Mouse (Mus musculus) bone marrow macrophage, adult 2 months (primary cell): ENCODE data around the gene Tmbim1. TPM values are rescaled to one million over a fixed set of nuclear protein-coding genes. Genes with fewer than 3 reads are reported as not detected.
A peak's percentile ranks its signal among the peaks of the same experiment; 100 is the strongest.
"Not testable (repeated sequence)": the region's sequence is repeated elsewhere in the genome, so short reads cannot be mapped to it uniquely, and the experiment has no call there.

Experiments
- H3K27ac ChIP-seq: 2 replicates; pipeline ENCODE4 v1.5.1; 2012; ENCODE audit warnings: low read depth, low read length; ENCODE audit not compliant: insufficient read depth
- H3K4me1 ChIP-seq: 2 replicates; pipeline ENCODE4 v1.6.1; 2012; ENCODE audit warnings: low read length; ENCODE audit not compliant: control insufficient read depth, insufficient read depth
- H3K4me3 ChIP-seq: 2 replicates; pipeline ENCODE4 v1.5.1; 2012; ENCODE audit warnings: mild to moderate bottlenecking, low read length, moderate library complexity; ENCODE audit not compliant: insufficient read depth
- CTCF ChIP-seq: IDR thresholded peaks from 2 replicates; pipeline ENCODE4 v1.5.1; 2012; ENCODE audit warnings: low read depth, mild to moderate bottlenecking, low read length, moderate library complexity
- POLR2A ChIP-seq: IDR thresholded peaks from 2 replicates; pipeline ENCODE4 v1.6.1; 2012; ENCODE audit warnings: mild to moderate bottlenecking, low read depth, low read length, borderline replicate concordance
- polyA plus RNA-seq: library from polyadenylated mRNA; stranded (reverse); fragments of >200 nt; gene quantifications from 2 replicates; pipeline ENCODE4 v1.2.4, GENCODE M21; 2012; ENCODE audit not compliant: missing spikeins, insufficient read depth, insufficient read length

The Tmbim1 gene
- polyA plus RNA-seq, 1 experiment = 73.6 TPM

GRCm38 (mm10) chr1:74329899-74330431, 24.5 kb upstream of the Tmbim1 start:
- H3K4me1 ChIP-seq = peaks cover 26% of the 10 kb centered on the region
- H3K27ac ChIP-seq = no peak overlapping the region
- no peak overlapping the region for H3K4me3 ChIP-seq
- TF ChIP-seq POLR2A (no peak), CTCF (no peak)

DNA sequence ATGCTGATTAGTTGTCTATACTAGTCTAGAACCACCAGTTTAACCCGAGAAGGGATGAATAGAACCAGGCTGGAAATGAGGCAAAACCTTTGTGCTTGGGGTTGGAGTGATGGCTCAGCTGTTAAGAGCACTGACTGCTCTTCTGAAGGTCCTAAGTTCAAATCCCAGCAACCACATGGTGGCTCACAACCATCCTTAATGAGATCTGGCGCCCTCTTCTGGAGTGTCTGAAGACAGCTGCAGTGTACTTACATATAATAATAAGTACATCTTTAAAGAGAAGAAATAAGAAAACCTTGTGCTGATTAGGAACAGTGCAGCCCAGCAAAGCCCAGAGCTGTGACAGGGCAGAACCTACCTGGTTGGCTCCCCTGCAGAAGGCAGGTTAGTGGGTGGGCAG, 21.5 kb upstream of the Tmbim1 start:
- H3K27ac ChIP-seq, H3K4me3 ChIP-seq: not testable (repeated sequence)
- H3K4me1 ChIP-seq = peaks cover 20% of the 10 kb centered on the region
- TF ChIP-seq CTCF = 0 out of 2 replicates have a peak, but pooled peaks have one; percentile 20

GRCm38 (mm10) chr1:74321396-74321795, 16.0 kb upstream of the Tmbim1 start:
- TF ChIP-seq POLR2A (no peak), CTCF (no peak)
- Histone ChIP-seq H3K27ac (no peak overlapping the region), H3K4me1 (peaks cover 5% of the 10 kb centered on the region), H3K4me3 (no peak overlapping the region)

DNA sequence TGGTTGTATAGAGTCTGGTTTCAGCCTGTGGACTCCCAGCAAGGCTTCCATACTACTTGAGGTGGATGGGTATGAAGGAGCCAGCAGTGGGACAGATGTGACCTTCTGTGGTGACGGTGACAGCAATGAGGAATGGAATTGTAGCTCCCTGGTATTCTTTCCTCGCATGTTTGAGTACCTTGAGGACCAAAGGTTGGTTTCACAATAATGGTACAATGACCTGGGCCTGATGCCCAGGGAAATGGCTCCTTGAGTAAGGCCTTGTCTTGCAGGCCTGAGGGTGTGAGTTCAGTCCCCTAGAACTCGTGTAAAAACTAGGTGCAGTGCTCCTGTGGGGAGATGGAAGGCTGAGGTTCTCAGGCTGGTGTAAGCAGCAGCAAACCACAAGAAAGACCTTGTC, 13.3 kb upstream of the Tmbim1 start:
- no peak overlapping the region for H3K4me3 ChIP-seq
- H3K4me1 ChIP-seq = peaks cover 5% of the 10 kb centered on the region
- no peak overlapping the region for H3K27ac ChIP-seq
- TF ChIP-seq POLR2A (no peak), CTCF (no peak)

GRCm38 (mm10) chr1:74316114-74316827, 10.8 kb upstream of the Tmbim1 start:
- H3K4me3 ChIP-seq = no peak overlapping the region
- no peaks in the 10 kb centered on the region for H3K4me1 ChIP-seq
- TF ChIP-seq POLR2A (no peak), CTCF (no peak)
- H3K27ac ChIP-seq = no peak overlapping the region

- no peak overlapping the region for H3K4me3 ChIP-seq
- TF ChIP-seq CTCF = no peak
- TF ChIP-seq POLR2A = no peak
- no peaks in the 10 kb centered on the region for H3K4me1 ChIP-seq
- H3K27ac ChIP-seq = no peak overlapping the region
These were observed 9.4 kb upstream of the Tmbim1 start for GRCm38 (mm10) chr1:74314796-74315195.

GRCm38 (mm10) chr1:74313049-74313692, 7.7 kb upstream of the Tmbim1 start:
- Histone ChIP-seq H3K27ac (no peak overlapping the region), H3K4me1 (peaks cover 7% of the 10 kb centered on the region), H3K4me3 (no peak overlapping the region)
- TF ChIP-seq POLR2A (no peak), CTCF (no peak)

DNA sequence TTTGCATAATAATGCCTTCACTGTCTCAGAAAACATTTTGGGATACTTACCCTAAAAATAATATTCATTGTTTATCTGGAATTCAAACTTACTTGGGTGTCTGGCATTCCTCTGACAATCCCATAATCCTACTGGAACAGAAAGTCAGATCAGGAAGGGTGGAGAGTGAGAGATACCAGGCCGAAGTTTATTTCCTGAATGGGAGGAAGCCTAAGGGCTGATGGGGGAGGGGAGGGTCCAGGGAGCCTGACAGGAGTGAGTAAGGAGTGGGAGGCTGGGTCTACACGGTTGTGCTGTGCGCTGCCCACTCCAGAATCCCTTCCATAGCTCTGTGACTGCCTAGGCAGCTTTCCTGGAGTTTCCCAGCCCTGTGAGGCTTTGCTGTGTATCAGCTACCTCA, 4.3 kb upstream of the Tmbim1 start:
- no peak for TF ChIP-seq POLR2A
- no peak for TF ChIP-seq CTCF
- H3K4me3 ChIP-seq = no peak overlapping the region
- no peak overlapping the region for H3K27ac ChIP-seq
- H3K4me1 ChIP-seq = peaks cover 21% of the 10 kb centered on the region

DNA sequence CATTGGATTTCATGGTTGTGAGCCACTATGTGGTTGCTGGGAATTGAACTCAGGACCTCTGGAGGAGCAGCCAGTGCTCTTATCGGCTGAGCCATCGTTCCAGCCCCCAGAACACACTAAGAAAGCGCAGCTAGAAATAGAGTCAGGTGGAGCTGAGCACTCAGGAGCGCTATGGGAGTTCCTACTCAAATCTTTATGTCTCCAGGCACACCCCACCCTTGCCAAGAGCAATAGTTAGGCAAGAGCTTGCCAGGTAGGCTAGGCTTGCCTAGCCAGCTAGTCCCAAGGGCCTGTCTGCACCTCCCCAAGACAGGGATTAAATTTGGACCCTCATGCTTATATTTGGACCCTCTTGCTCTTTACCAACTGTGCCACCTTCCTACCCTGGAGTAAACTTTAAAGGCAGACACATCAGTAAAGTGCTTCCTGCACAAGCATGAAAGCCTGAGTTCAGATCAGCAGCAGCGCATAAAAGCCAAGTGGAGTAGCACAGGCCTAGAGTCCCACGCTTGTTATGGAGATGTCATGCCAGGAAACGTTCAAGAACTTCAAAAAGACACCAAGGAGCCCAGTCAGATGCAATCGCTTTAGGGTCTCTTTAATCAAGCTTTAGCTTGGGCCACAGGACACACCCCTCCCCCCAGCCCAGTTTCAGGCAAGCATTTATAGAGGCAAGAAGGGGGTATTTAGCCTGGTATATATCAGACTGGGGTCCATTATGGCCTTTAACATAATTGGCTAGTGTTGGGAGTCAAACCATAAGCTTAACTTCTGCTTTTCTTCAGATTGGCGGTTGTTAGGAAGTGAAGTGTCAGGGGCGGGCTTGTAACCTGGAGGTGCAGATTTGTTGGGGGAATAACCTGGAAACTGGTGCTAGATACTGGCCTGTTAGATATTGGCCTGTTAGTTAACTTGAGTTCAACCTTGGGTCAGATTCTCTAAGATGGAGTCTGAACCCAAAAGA, 2.9 kb upstream of the Tmbim1 start:
- TF ChIP-seq POLR2A = no peak
- no peak for TF ChIP-seq CTCF
- Histone ChIP-seq H3K4me3 (no peak overlapping the region), H3K4me1 (peaks cover 21% of the 10 kb centered on the region), H3K27ac (0 out of 2 replicates have a peak overlapping the region, but pooled peaks have one; percentile 32)

GRCm38 (mm10) chr1:74307146-74307545, 1.7 kb upstream of the Tmbim1 start:
- no peak for TF ChIP-seq POLR2A
- no peak for TF ChIP-seq CTCF
- peaks cover 29% of the 10 kb centered on the region for H3K4me1 ChIP-seq
- H3K4me3 ChIP-seq = no peak overlapping the region
- H3K27ac ChIP-seq = peak overlapping the region; percentile 32; the same call in 1 of the 2 replicates
